Mouse (Mus musculus) hindbrain, postnatal 0 days (tissue): ENCODE results near the gene Pak7. TPM values are rescaled to one million over a fixed set of nuclear protein-coding genes. Genes with fewer than 3 reads are reported as not detected.

Experiments used
- ATAC-seq: fragments of 200-750 bp; cut with Nextera tagmentation; 2 replicates; pipeline ENCODE4 v1.8.0; 2017; ENCODE audit warnings: mild to moderate bottlenecking, moderate TSS enrichment, moderate library complexity
- DNase-seq: peaks from one replicate; pipeline ENCODE4 v3.0.0-alpha.2; 2015; ENCODE audit warnings: low spot score
- H3K27ac ChIP-seq: fragments of 300-500 bp; sonication (generic); 2 replicates; pipeline ENCODE4 v1.5.1; 2014; ENCODE audit warnings: mild to moderate bottlenecking
- H3K27me3 ChIP-seq: fragments of 300-500 bp; sonication (generic); 2 replicates; pipeline ENCODE4 v1.6.1; 2014; ENCODE audit warnings: low read length, mixed read lengths; ENCODE audit not compliant: insufficient read depth
- H3K36me3 ChIP-seq: fragments of 300-500 bp; sonication (generic); 2 replicates; pipeline ENCODE4 v1.6.1; 2014; ENCODE audit warnings: low read length, mixed read lengths; ENCODE audit not compliant: insufficient read depth
- H3K4me1 ChIP-seq: fragments of 300-500 bp; sonication (generic); 2 replicates; pipeline ENCODE4 v1.6.1; 2014; ENCODE audit warnings: antibody characterized with exemption, low read length, mixed read lengths; ENCODE audit not compliant: insufficient read depth
- H3K4me2 ChIP-seq: fragments of 300-500 bp; sonication (generic); 2 replicates; pipeline ENCODE4 v1.6.1; 2014; ENCODE audit warnings: low read depth, mild to moderate bottlenecking, low read length, moderate library complexity, mixed read lengths
- H3K4me3 ChIP-seq: fragments of 300-500 bp; sonication (generic); 2 replicates; pipeline ENCODE4 v1.5.1; 2014; ENCODE audit warnings: low read length
- H3K9ac ChIP-seq: fragments of 300-500 bp; sonication (generic); replicated peaks from 2 replicates; pipeline ENCODE4 v1.6.1; 2014; ENCODE audit warnings: mild to moderate bottlenecking, low read length, moderate library complexity, mixed read lengths
- H3K9me3 ChIP-seq: fragments of 300-500 bp; sonication (generic); 2 replicates; pipeline ENCODE4 v1.6.1; 2016; ENCODE audit warnings: low read length, mixed read lengths
- CTCF ChIP-seq: IDR thresholded peaks from 2 replicates; pipeline ENCODE4 v1.5.1; 2016; ENCODE audit warnings: antibody characterized with exemption, control low read depth, low read depth
- WGBS: fragments of 180-500 bp; shearing (Covaris S2); extraction: QIAGEN DNeasy Blood & Tissue Kit; methylation state at CpG from one replicate; pipeline ENCODE4 v1.1.7; 2014; 5-methylcytosine and 5-hydroxymethylcytosine counted together
- polyA plus RNA-seq: library from polyadenylated mRNA; unstranded; fragments of >200 nt; fragmentation: Nextera tagmentation; extraction: Ambion mirVana; gene quantifications from 2 replicates; pipeline ENCODE4 v1.2.1, GENCODE M21; 2015
- total RNA-seq: library from RNA; depleted of rRNA; stranded (reverse); fragments of >200 nt; gene quantifications from 2 replicates; pipeline ENCODE4 v1.2.3, GENCODE M21; 2014; rRNA removed

Gene Pak7
- total RNA-seq (21.0 and 21.4 TPM in 2 replicates), polyA plus RNA-seq (15.3 and 16.6 TPM in 2 replicates)

GRCm38 (mm10) chr2:136387181-136388131 is at the start of gene Pak7:
Pak7 (minus strand) TSS chr2:136387967.
- DNase-seq (peak; percentile 95), ATAC-seq (peak; percentile 98)
- peak within 1 kb of the TSS; percentile 74 for H3K4me3 ChIP-seq
- H3K9me3 ChIP-seq, result no peaks in the 10 kb centered on the region
- no peaks in the 10 kb centered on the region for H3K27me3 ChIP-seq
- 1% methylated on average over 38 of the region's 39 CpGs for WGBS
- no peaks in the 10 kb centered on the region for H3K36me3 ChIP-seq
- peak within 1 kb of the TSS; percentile 68 for H3K4me2 ChIP-seq
- 0 out of 2 replicates have a peak, but pooled peaks cover 3% of the 10 kb centered on the region for H3K4me1 ChIP-seq
- peak within 1 kb of the TSS; percentile 93 for H3K27ac ChIP-seq
- no peak for TF ChIP-seq CTCF
- H3K9ac ChIP-seq, result peak within 1 kb of the TSS; percentile 81

- 81% methylated on average over 6 of the region's 6 CpGs for WGBS
- no peak for TF ChIP-seq CTCF
- DNase-seq, result no peak
- H3K9ac ChIP-seq, result no peak overlapping the region
- H3K36me3 ChIP-seq, result no peaks in the 10 kb centered on the region
- no peak for ATAC-seq
- no peak overlapping the region for H3K4me3 ChIP-seq
- no peaks in the 10 kb centered on the region for H3K27me3 ChIP-seq
- no peaks in the 10 kb centered on the region for H3K9me3 ChIP-seq
- no peak overlapping the region for H3K4me2 ChIP-seq
- no peak overlapping the region for H3K27ac ChIP-seq
- no peaks in the 10 kb centered on the region for H3K4me1 ChIP-seq
Measured at GRCm38 (mm10) chr2:136425561-136425960, 37.8 kb upstream of the Pak7 start.

- Histone ChIP-seq H3K4me2 (no peak overlapping the region), H3K27ac (no peak overlapping the region), H3K36me3 (no peaks in the 10 kb centered on the region), H3K9me3 (no peaks in the 10 kb centered on the region), H3K4me3 (no peak overlapping the region), H3K4me1 (no peaks in the 10 kb centered on the region), H3K27me3 (no peaks in the 10 kb centered on the region), H3K9ac (no peak overlapping the region)
- DNase-seq, result no peak
- no peak for ATAC-seq
- no peak for TF ChIP-seq CTCF
- WGBS, result 81% methylated on average over 1 of the region's 1 CpGs
Measured at GRCm38 (mm10) chr2:136419543-136419942, 31.8 kb upstream of the Pak7 start.

GRCm38 (mm10) chr2:136416381-136416780 is 28.6 kb upstream of the Pak7 start:
- no peak for TF ChIP-seq CTCF
- ATAC-seq, result no peak

GRCm38 (mm10) chr2:136402587-136402986 is 14.8 kb upstream of the Pak7 start:
- Histone ChIP-seq H3K4me1 (no peaks in the 10 kb centered on the region), H3K4me2 (no peak overlapping the region), H3K9me3 (no peaks in the 10 kb centered on the region), H3K9ac (no peak overlapping the region), H3K36me3 (no peaks in the 10 kb centered on the region), H3K4me3 (no peak overlapping the region), H3K27me3 (no peaks in the 10 kb centered on the region), H3K27ac (no peak overlapping the region)
- TF ChIP-seq CTCF, result no peak
- ATAC-seq, result no peak
- no peak for DNase-seq
- 90% methylated on average over 4 of the region's 4 CpGs for WGBS

More at GRCm38 (mm10) chr2:136416381-136416780, 28.6 kb upstream of the Pak7 start:
- Histone ChIP-seq H3K27ac (no peak overlapping the region), H3K27me3 (no peaks in the 10 kb centered on the region), H3K4me2 (no peak overlapping the region), H3K4me3 (no peak overlapping the region), H3K4me1 (no peaks in the 10 kb centered on the region), H3K9ac (no peak overlapping the region), H3K9me3 (no peaks in the 10 kb centered on the region), H3K36me3 (no peaks in the 10 kb centered on the region)
- DNase-seq, result no peak

GRCm38 (mm10) chr2:136375318-136375717 is 12.4 kb downstream of the Pak7 start:
- H3K36me3 ChIP-seq, result no peaks in the 10 kb centered on the region

GRCm38 (mm10) chr2:136372361-136372760 is 15.4 kb downstream of the Pak7 start:
- Histone ChIP-seq H3K27ac (no peak overlapping the region), H3K36me3 (no peaks in the 10 kb centered on the region), H3K4me1 (no peaks in the 10 kb centered on the region), H3K27me3 (no peaks in the 10 kb centered on the region), H3K4me2 (no peak overlapping the region), H3K9me3 (no peaks in the 10 kb centered on the region), H3K4me3 (no peak overlapping the region), H3K9ac (no peak overlapping the region)
- DNase-seq (no peak), ATAC-seq (no peak)
- WGBS, result 67% methylated on average over 1 of the region's 1 CpGs
- TF ChIP-seq CTCF, result no peak

More at GRCm38 (mm10) chr2:136375318-136375717, 12.4 kb downstream of the Pak7 start:
- Histone ChIP-seq H3K9ac (no peak overlapping the region), H3K27me3 (no peaks in the 10 kb centered on the region), H3K27ac (no peak overlapping the region), H3K4me3 (no peak overlapping the region), H3K9me3 (no peaks in the 10 kb centered on the region), H3K4me2 (no peak overlapping the region), H3K4me1 (no peaks in the 10 kb centered on the region)
- no peak for TF ChIP-seq CTCF
- WGBS, result 52% methylated on average over 3 of the region's 3 CpGs
- DNase-seq, result no peak
- no peak for ATAC-seq
